Mouse (Mus musculus) CH12F3 (cell line): Measurements from ENCODE around the gene Mrpl33.

ENCODE experiments used
- in situ Hi-C: fragments of 300-500 bp; cut with MboI; formaldehyde crosslinking; loops from 2 replicates; pipeline ENCODE4 v1.14.3; 2020; ENCODE audit warnings: low sequenced_read_pairs

Gene Mrpl33

DNA sequence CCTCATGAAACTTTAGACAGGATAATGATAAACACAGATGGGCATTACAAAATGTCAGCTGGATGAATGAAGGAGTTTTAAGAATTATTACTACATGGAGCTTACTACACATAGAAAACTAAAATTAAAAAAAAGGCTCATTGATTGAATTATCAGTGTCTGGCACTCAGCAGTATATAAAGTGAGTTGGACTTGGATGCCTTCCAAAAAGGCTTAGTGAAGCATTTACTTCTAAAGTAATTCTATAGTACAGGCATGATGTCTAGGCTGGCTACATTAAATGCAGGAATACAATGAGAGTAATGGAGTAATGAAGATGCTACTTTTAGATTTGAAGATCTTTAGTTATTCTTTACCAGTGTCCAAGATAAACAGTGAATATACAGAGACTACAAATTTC is 96.5 kb downstream of the Mrpl33 start:
- in situ Hi-C loops = no loop called here

DNA sequence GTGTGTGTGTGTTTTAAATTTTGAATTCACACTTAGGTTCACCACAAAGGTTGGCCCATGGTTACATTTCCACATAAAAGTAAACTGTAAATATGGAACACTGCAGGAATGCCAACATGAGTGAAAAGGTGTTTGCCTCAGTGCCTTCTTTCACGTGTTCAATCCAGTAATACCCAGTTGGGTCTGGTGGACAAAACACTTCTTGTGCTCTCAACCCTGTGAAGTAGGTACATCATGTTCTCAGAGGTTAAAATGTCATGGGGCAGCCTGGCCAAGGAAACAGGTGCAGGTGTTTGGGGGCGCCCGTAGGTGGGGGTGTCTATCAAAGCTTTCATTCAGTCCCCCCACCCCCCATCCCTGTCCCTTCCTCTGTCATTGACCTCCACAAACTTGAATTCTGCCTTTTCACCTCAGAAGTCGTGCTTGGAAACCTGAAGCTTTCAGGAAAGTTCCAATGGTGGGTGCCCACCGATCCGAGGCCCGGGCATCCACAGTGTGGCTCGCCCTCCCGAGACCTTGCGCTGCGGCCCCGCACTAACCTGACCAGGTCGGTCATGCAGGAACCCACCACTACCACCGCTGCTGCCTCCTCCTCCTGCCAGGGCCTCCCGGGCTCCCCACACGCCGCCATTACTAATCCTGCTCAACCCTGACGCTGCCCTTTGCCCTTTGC is 100.4 kb downstream of the Mrpl33 start, which contains the start of gene Rbks:
TSS of gene Rbks (minus strand) at position 657 of the 673 bp plus-strand sequence.
- in situ Hi-C loops = no loop called here

DNA sequence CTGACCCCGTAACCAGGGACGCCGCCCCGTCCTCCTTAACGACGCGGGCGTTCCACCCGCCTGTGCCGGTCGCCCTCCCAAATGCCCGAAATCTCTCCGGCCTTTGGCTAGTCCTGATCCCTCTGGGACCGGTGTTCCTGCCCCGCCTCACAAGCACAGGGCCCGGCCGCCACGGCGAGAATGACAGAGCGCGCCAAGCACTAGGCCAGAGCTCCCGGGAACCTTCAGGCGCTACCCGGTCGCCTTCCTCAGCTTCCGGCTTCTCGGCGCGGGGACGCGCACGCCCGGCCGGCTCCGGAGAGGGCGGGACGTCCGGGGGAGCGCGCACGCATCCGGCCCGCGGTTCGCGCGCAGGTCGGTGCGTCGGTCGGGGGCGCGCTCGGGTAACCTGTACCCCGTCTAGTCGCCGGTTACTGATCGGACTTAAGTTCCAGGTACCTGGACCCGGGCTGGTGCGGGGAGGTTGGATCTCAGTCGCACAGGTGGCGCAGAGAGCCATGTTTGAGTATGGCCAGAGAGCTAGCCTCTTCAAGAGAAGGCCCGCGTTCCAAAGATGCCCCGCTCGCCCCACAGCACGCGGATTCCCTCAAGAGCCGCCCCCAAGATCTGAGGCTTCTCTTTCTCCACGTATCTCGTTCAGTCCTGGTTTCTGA is 101.0 kb downstream of the Mrpl33 start, which contains the start of gene Babam2:
TSS of gene Babam2 (plus strand) at position 41 of the 653 bp plus-strand sequence.
- in situ Hi-C loops = no loop called here

DNA sequence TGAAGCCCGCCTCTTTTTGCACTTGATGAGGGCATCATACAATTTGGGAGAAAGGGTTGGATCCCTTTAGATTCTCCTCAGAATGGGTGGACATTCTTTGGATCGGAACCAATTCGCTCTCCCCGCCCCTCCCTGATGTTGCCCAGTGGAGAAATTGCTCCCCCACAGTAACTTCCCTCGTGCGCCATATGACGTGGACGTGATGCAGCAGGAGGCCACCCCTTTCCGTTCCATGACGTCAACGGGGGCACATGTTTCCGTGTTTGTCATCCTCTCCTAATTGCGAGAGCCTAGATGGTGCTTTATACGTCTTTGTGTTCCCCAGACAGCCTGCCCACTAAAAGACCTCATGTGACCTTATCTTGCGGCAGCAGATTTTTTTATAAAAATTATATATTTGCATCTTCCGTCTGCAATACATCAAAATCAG is 101.6 kb downstream of the Mrpl33 start:
- in situ Hi-C loops = no loop called here

DNA sequence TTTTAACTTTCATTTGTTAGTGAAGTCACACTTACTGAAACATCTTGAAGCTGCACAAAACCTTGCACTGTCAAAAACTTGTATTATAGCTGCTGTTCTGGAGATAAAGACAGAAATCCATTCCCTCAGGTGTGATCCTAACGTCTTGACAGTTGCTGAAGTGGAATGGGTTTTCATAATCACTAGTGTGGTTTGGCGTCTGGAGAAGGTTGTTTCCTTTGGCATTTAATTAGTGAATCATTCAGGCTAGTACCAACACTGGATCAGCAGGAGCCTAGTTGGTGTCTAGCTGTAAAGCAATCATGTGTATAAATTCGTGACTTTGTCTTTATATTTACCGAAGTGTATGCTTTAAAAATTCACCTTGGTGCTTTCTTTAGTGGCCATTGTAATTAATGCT is 102.2 kb downstream of the Mrpl33 start:
- in situ Hi-C loops = no loop called here

DNA sequence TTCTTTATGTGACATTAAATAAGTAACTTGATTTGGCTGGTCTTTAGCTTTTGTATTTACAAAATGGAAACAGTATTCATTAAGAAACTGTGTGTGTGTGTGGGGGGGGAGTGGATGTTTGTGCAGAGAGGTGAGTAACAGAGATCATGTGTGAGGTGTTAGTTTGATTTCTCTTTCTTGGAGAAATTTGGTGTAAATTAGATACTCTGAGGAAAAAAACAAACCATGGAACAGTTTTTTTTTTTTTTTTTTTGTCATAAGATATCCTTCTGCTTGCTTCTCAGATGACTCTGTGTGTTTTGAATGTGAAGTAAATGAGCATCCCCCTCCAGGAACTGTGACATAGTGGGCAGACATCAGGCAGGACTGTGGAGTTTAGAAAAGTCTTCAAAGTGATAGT is 102.7 kb downstream of the Mrpl33 start:
- in situ Hi-C loops = no loop called here

DNA sequence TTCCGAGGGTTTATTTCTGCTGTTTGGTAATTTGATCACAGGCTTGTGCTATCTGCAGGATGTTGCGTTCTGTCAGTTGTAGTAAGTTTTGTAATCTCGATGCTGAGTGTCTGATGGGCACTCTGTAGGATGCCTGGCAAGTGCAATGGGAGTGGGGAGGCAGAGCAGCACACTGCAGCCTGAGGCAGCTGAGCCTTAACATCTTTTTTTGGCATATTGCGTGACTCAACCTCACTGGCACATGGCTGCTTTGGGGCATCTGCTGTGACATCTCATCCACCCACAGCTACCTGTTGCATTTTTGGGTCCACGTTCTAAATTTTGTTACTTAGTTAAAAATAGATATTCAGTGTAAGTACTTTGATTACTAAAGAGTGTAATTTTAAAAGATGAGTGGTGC is 108.2 kb downstream of the Mrpl33 start:
- in situ Hi-C loops = loop anchor here (25.0 kb wide), 1 partner anchor 432 kb away; the partner anchor contains the start of gene Fosl2

DNA sequence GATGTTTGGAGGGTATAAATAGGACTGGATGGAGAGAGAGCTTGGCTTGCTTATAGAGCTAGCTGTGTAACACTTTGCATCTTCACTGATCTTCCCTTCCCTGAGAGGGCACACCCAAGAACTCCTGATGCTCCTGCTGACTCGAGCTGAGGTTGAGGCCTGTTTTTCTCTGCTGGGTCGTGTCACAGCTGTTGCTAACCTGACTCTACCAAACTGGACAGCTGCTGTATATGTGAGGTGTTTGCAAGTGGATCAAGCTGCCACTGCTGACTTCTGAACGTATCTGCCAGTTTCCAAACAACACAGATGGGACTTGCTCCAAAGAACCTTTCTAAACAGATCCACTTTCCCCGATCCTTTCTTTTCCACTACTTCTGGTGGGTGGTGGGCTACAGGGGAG is 110.1 kb downstream of the Mrpl33 start:
- in situ Hi-C loops = loop anchor here (25.0 kb wide), 1 partner anchor 430 kb away; the partner anchor contains the start of gene Fosl2

DNA sequence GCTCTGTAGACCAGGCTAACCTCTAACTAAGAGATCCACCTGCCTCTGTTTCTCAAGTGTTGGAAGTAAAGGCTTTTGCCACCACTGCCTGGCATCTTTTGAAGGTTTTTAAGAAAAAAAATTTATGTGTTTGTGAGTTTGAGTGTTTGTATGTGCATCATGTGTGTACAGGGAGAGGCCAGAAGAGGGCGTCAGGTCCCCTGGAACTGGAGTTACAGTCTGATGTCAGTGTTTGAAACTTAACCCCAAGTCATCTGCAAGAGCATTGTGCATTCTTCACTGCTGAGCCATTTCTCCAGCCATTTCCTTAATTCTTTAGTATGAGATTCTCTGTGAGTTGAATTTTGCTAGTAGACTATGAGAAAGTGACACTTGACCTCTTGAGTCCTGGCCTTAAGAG is 112.7 kb downstream of the Mrpl33 start:
- in situ Hi-C loops = loop anchor here (25.0 kb wide), 1 partner anchor 428 kb away; the partner anchor contains the start of gene Fosl2

DNA sequence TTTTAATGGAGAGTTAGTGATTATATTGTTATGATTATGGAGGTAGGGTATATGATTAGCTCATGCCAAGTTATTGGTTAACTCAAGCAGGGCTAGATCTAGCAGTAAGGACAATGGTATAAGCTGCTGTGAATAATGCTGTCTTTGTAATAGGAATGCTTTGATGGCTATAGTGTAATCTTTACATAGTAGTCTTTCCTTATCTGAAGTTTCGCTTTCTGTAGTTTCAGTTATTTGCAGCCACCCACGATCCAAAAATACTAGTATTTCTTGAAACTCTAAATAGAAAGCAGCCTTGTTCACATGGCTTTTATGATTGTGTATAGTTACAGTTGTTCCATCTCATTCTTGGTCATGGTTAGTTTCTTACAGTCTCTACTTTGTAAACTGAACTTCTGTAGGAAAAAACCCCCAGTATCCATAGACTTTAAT is 116.6 kb downstream of the Mrpl33 start:
- in situ Hi-C loops = loop anchor here (25.0 kb wide), 1 partner anchor 424 kb away; the partner anchor contains the start of gene Fosl2

DNA sequence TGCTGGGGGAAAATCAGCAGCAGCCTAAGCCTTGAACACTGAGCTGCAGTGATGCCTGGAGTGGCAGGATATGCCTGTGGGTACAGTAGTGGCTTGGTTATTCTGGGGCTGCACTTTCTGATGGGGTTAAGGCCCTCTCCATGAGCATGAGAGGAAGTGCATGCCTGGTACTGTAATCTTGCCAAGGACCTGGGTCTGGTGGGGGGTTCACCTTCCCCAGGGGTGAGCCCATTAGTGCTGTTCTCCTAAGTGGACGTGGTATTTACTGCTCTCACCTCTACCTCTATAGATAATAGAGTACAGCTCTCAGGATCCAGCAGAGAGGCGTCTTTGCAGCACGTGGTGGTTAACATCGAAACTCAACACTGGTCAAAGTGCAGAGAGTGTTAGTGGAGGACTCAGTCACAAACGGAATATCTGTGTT is 117.1 kb downstream of the Mrpl33 start:
- in situ Hi-C loops = loop anchor here (25.0 kb wide), 1 partner anchor 423 kb away; the partner anchor contains the start of gene Fosl2
